Mouse (Mus musculus) right cerebral cortex, postnatal 14 days (tissue): ENCODE results near the gene Tle3.

ENCODE experiments used
- DNase-seq: peaks from one replicate; pipeline ENCODE4 v3.0.0; 2022

Gene Tle3

GRCm38 (mm10) chr9:61378516-61378915 lies 6.3 kb downstream of the Tle3 start:
- no peak for DNase-seq

- no peak for DNase-seq
Measured at GRCm38 (mm10) chr9:61379016-61379634, 7.0 kb downstream of the Tle3 start.

- no peak for DNase-seq
Measured at GRCm38 (mm10) chr9:61380258-61381062, 8.3 kb downstream of the Tle3 start.

DNA sequence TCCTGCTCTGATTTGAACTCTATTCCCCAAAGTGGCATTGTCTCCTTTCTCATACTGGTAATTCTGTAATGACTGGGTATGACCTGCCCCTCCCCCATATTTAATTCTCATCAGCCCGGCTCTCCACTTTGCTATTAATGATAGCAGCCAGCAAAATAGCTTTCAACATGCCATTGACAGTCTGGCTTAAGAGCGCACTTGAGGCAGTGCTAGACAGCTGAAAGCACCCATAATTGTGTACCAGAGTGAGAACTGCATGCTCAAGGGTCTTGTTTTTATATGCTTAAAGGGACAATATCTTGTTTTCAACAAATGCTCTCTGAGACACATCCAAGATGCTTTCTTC lies 8.9 kb downstream of the Tle3 start:
- DNase-seq: no peak

- no peak for DNase-seq
Measured at GRCm38 (mm10) chr9:61381445-61381844, 9.3 kb downstream of the Tle3 start.

- no peak for DNase-seq
Measured at GRCm38 (mm10) chr9:61382595-61383186, 10.5 kb downstream of the Tle3 start.

DNA sequence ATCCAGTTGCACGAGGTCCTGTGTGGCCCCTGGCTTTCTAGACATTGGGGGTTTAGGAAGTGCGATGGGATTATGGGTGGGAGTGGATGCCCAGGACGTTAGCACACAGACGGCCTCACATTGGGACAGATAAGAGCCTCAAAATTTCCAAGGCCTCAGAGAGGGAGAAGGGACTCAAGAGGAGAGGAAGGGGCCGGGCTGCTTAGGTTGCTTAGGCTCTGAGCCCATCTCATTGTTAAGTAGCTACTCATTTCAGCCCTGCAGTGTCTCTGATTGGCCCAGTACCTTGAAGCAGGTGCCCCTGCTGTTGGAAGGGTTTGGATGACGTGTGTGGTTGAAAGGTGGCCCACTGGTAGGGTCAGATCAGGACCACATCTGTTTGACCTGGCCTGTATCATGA lies 11.9 kb downstream of the Tle3 start:
- no peak for DNase-seq

DNA sequence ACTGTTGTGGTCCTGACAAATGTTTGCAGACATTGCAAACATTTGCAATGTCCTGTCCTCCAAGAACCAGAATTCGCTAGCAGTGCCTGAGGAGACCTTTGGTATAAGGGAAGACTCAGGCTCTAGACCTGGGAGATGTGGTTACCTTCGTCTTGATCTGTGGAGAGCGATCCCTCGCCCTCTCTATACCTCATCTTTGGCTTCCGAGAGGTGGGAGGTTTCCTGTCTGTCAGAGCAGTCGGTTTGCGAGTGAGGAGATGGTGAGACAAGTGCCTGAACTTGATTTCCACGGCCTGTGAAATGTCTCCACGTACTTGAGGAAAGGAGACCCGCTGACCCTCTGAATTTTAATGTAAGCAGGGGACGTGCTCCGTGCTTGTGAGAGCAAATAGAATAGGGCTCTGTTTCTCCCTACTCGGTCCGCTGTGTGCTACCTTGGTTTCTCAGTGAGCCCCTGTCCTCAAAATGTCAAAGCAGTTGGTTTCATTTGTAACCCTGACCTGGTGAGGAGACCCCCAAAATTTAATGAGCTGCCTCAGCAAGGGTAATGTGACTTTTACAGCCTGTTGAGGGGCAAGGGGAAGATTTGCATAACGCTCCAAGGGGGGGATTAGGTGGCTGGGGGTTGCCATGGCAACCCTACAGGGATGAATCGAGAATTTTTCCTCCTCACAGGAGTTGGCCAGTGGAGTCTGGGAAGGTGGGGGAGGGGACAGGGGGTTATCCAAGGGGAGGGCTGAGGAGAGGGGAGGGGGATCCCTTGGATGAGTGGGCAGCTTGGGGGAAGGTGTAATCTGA lies 12.7 kb downstream of the Tle3 start:
- no peak for DNase-seq

DNA sequence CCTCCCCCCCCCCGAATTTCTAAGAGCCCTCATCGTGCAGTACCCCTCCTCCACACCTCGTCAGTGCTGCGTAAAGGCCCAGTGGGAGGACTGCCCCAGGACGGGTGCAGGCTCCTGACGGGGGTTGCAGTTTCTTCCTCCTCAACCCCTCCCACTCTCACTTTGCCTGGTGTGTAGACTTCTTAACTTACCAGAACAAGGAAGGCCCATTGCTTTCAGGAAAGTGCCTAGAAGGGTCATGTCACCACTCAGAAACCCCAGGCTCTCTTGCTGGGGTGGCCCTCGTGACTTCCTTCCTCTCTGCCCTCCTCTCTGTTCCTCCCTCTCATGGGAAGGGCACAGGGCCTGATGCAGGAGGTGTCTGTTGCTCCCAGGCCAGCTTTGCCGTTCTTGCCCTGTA lies 13.6 kb downstream of the Tle3 start:
- DNase-seq: no peak

DNA sequence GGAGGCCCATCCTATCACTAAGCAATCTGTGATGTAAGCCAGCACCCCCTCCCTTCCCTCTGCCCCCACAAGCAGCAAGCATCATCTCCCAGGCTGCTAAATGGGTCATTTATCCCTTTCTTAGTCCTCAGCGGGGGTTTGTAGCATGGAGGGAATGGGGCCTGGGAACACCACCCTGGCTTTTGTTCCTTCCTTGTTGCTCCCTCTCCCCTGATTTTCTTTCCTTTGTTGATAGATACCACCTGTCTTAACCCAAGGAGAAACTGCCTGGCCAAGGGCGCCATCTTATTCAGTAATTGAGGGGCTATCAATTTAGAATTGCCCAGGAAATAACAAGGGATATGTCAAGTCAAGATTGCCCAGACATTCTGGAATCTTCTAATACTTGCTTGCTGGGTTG lies 14.1 kb downstream of the Tle3 start:
- no peak for DNase-seq

DNA sequence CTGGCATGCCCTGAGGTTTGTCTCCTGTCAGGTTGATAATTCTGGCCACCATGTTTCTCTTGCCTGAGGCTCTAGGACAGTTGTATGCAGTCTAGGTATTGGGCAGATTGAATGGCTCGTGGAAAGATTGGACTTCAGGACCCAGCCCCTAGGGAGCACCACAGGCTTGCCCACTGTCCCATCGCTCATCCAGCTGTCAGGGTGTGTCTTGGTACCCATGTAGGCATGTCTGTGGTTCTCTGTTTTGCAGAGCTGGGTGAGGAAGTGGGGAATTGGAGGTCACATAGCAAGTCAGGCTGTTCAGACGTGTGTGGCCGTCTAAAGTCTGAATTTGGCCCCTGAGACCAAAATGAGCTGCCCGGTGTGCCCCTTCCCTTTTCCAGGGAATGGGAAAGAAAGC lies 15.6 kb downstream of the Tle3 start:
- no peak for DNase-seq

DNA sequence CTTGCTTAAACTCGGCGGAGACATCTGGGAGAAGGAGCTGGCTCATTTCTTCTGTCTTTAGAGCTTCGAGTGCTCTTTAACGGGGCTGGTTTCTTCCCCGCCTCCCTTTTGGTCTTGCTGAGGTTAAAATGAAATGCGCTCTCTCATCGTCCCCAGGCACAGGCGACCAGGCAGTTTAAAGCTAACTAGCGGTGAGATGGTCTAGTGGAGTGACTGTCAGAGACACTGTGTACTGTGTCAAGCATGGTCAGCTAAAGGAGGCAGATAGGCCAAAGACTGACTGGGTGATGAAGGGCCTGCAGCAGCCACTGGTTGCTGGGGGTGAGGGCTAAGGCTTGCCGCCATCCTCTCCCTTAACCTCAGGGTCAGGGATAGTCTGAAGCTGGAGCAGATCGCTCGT lies 16.0 kb downstream of the Tle3 start:
- DNase-seq: no peak

GRCm38 (mm10) chr9:61388689-61389403 lies 16.7 kb downstream of the Tle3 start:
- no peak for DNase-seq

DNA sequence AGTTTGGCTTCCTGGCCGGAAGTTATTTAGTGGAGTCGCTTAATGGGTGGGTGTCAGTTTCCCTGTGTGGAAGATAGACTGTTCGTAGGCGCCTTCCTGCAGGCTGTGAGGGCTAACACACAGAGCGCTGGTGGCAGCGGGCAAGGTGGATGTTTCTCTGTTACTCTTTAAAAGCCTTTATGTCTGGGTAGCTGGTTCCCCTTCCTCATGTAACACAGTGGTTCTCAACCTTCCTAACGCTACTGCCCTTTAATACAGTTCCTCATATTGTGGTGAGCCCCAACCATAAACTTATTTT lies 17.2 kb downstream of the Tle3 start:
- no peak for DNase-seq

GRCm38 (mm10) chr9:61391570-61392337 lies 19.6 kb downstream of the Tle3 start:
- no peak for DNase-seq

GRCm38 (mm10) chr9:61392338-61392620 lies 20.1 kb downstream of the Tle3 start:
- DNase-seq: no peak

DNA sequence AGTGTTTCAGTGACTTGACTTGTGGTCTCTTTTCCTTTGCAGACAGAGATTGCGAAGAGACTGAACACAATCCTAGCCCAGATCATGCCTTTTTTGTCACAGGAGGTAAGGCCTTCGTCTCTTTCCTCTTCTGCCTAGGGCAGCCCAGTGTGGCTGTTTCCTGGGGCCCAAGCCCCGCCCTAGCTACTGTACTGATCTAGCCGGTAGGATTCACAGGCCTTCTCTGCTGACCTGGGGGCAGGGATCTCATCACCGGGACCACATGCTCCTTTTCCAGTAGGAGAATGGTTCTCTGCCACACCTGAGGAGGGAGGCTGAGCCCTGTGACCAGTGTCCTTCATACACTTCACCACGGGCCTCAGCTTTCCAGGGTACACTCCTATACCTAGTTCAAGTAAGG lies 21.0 kb downstream of the Tle3 start:
- no peak for DNase-seq

DNA sequence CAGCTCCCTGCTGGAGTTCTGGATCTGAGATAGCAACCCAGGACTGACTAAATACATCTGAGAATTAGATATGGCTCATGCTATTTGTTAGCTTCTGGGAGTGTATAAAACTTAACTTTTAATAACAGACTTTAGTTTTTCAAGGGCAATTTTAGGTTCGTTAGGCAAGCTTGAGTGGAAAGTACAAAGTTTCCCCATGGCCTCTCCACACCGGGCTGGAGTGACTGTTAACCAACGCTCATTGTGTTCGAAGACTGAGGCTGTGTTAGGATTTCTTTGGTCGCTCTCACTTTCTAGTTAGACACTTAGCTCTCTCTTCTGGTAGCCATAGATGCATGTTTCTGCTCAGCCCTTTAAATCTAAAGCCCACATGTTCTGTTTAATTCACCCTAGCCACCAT lies 21.7 kb downstream of the Tle3 start:
- DNase-seq: no peak

GRCm38 (mm10) chr9:61395071-61395470 lies 22.9 kb downstream of the Tle3 start:
- no peak for DNase-seq

GRCm38 (mm10) chr9:61396474-61396873 lies 24.3 kb downstream of the Tle3 start:
- DNase-seq: no peak

DNA sequence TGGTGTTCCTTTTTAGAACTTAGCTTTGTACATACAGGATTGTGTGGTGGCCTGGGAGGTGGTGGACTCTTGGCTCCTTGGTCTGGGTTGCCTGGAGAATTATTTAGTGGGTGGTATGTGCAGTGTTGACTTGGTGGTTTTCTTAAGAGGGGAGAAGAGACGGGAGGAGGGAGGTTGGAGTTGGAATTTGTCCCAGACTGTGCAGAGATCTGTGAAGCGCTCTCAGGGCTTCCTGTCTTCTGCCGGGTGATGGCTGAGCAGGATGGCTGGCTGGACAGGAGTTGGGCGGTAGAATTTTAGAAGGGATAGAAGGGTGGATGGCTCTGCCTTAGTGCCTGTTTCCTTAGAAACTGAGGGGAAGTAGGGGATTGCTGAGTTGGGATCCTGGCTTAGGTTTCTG lies 25.0 kb downstream of the Tle3 start:
- DNase-seq: no peak

DNA sequence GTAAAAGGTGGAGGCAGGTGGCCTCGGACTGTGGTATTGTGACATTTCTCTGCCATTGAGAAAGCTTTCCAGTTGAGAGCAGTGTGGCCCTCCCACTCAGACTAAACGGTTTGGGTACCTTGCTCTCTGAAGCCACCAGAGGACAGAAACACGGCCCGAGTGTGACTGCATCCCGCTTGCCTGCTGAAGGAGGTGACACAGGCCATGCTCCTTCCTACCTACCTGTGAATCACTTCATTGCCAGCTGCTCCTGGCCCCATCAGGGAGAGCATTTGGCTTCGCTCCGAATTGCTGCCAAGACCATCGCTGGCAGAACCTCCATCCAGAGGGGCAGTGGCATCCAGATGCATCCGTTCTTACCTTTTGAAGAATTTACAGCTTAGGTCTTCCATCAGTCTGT lies 26.0 kb downstream of the Tle3 start:
- no peak for DNase-seq

DNA sequence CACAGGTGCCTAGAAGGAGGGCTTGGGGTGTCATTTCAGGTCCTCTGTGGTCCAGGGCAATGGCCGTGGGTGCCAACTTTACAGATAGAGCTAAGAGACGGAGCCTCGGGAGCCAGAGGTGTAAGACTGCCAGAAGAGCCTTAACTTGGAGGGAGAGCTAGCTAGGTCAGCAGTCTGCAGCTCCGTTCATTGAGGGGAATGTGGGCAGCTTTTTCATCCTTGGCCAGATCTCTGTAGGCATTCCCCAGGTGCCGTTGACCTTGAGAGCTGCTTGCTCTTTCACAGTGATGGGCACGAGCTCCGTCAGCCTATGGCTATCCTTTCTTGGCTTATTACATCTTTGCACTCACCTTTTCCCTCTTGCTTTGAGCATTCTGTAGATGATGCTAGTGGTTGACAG lies 28.0 kb downstream of the Tle3 start:
- DNase-seq: no peak
